Mouse (Mus musculus): ENCODE data around the gene B4galnt2.

- TF ChIP-seq POLR2A (IDR thresholded peaks at IDR 0.05; ENCODE audit: extremely low read depth, insufficient read depth, low read length), result no peak
- no peak for TF ChIP-seq CTCF (IDR thresholded peaks at IDR 0.05; ENCODE audit: extremely low read depth, insufficient read depth, low read length)
Measured at GRCm38 (mm10) chr11:95936409-95936808, 21.7 kb upstream of the B4galnt2 start.

All from cortical plate, adult 2 months (tissue).